Mouse (Mus musculus) gonadal fat pad, adult 2 months (tissue): Measurements from ENCODE around the gene Igfn1. TPM values are rescaled to one million over a fixed set of nuclear protein-coding genes. Genes with fewer than 3 reads are reported as not detected.

Source experiments
- DNase-seq: peaks from one replicate; pipeline ENCODE4 v3.0.0-alpha.2; 2012; ENCODE audit warnings: low read depth
- polyA plus RNA-seq: library from polyadenylated mRNA; depleted of rRNA; stranded (reverse); fragments of >200 nt; gene quantifications from 2 replicates; pipeline ENCODE4 v1.2.3, GENCODE M21; 2012

The Igfn1 gene
- polyA plus RNA-seq, 1 experiment, result 0.61 TPM

DNA sequence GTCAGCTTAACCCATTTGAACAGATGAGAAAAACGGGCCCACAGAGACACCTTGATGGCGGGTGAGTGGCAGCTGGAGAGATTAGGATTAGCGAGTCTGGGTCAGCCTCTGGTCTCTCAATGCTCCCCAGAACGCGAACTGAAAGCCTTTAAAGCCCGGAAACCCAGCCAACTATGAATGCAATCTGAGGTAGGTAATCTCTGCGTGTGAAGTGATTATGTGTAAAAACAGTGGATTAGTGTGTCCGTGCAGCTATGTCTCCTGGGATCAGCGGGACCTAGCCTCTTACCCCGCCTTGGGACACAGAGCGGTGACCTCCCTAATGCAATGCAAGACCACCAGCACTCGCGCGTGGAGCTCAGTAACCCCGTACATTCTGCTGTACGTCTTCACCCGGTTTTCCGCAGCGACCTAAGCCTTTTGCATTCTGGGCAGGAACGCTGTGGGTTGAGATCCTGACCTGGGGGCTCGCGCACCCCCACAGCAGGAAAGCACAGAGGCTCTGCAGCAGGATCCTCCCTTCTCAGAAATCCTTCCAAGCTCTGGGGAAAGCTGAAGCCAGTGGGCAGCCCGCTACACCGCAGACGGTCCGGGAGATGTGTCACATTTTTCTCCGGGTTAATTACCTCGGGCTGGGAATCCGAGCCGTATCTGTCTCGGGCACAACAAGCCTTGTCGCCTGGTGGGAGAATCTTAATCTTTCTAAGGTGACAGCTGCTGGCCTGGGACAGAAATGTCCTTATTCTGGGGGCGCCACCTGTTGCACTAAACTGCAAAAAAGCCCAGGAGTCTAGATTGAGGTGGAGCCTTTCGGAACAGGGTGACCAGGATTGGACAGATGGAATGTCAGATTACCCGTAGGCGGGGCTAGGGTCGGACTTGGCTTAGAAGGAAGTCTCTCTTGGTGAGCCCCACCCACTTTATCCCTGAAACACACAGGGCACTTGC lies 1.3 kb upstream of the Igfn1 start, which contains the start of gene Tmem9:
TSS of gene Tmem9 (plus strand) at position 940 of the 948 bp plus-strand sequence.
- no peak for DNase-seq

DNA sequence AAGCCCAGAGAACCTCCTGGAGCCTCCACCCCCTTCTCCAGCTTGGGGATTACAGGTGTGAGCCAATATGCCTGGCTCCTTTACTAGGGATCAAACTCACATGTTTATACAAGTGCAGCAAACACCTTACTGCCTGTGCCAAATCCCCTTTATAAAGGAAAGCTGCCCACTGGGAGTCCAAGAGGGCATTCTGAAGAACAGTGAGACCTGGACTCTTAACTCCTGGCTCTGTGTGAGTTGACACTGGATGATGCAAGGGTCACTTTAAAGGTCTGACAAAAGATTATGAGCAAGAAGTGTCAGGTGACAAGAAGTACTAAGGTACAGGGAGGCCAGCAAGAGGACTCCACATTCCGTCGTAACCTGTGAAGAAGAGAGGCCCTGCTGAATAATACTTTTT lies 4.7 kb downstream of the Igfn1 start:
- DNase-seq, result no peak

DNA sequence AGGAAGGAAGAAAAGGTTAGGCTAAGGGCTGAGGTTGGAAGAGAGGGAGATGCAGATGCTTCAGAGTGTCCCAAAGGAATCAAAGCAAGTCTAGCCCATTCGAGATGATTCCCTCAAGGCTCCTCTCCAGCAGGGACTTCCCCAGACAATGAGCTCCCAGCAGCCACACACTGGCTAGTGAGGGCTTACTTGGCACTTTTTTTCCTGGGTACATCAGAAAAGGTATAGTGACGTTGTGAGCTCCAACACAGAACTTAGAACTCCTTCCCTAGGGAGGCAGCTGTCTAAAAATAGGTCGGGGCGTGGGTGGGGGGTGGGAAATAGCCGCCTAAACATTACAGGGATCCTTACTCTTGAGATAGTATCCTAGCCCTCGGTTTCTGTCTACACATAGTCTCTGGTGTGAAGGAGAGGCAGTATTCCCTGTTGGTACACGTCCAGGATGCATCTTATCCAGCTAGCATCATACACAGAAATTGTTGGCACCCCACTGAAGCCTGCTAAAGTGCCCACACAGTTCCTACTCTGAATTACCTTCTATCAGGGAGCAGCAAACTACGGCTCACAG lies 6.3 kb downstream of the Igfn1 start:
- DNase-seq, result no peak

DNA sequence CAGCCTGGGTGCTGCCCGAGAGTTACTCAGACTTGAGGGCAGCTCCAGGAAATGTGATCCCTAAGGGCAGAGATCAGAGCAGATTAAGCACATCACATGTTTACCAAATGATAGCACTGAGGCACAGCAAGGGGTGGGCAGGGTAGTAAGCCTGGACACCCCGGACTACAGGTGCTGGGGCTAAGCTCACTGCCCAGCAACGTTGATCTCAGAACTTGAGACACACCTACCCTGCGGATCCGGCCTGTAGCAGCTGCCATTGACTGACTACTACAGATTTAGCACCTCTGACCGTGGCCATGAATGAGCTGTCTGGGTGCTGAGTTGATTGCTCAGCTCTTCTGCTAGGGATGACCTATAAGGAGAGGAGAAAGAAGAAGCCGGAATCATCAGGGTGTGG lies 8.6 kb downstream of the Igfn1 start:
- no peak for DNase-seq

DNA sequence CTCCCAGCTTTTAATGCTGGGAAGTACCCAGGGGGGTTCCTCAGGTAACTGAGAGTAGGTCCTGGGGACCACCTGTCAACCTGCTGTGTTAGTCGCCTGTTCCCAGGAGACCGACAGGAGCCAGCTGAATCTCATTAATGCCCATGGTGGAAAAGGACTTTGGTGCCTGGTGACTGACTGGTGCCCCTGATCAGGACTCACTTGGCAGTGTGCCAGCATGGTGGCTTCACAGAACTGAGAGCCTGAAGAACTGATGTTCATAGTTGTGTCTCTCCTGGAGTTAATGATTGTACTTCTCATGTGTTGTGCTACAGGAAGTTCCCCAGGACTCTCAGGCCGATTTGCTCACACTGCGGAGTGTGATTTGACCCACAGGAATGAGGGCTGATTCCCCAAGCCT lies 12.7 kb downstream of the Igfn1 start:
- no peak for DNase-seq

DNA sequence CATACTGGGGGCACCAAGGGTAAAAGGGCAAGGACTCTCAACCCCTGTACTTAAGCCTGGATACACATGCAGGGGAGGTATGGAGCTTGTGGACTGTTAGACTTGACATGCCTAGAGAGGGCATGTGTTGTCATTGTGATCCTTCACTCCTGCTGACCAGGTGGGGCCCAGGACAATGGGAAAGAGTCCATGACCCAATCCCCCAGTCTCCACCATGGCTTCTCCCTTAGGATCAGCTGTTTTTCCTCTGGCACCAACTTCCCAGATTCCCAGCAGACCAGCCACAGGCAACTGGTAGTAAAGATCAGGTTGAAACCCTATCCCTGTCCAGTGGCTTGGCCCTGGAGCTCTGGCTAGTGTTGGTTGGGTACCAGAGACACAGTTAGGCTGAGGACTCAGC lies 16.3 kb downstream of the Igfn1 start:
- no peak for DNase-seq

DNA sequence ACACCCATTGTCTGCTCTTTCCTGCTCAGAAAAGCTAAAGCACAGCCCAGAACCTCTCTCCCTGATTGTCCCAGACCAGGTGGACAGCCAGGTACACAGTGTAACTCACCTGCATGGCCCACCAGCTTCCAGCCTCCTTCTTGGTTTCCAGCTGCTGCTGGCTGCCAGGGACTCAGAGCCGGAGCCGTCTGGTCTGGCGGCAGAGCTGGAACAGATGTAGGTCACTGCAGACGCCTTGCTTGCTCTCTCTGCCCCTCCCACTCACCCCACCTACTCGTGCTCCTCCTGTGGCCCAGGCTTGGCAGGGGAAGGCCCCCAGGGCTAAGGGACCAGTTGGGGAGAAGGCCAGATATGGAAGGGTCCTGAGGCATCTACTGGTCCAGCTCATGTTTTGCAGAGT lies 22.0 kb downstream of the Igfn1 start:
- no peak for DNase-seq

DNA sequence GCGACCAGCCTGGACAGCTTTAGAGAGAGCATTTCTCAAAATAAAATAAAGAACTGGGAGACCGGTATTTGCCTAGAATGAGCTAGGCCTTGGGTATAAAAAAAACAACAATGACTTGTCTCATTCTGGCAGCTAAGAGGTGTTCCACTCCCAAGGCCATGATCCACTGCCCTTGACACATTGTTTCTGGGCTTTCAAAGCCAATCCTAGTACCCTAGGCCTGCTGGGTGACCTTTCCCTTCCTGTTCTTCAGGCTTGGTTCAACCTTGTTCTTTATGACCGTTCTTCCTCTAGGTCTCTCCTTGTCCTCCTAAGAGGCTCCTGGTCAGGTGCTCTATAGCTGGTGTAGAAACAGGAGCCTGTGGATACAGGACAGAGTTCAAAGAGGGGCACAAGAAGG lies 33.6 kb downstream of the Igfn1 start:
- no peak for DNase-seq

DNA sequence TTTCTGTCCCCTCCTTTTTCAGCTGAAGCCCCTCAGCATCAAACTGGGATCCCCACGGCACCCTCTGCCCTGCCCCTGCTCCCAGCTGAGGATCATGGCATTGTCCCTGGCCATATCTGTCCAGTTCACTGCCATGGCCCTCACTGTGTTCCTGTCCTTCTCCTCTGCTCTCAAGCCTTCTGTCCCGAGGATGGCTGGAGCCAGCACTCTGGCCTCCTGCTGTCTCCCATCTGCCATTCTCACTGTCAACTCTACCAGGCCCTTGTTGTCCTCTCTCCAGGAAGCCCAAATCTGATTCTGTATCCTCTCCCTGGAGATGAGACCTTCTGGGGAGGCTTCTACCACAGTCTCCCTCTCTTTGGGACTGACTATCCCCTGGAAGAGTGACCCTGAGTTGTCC lies 35.7 kb downstream of the Igfn1 start:
- DNase-seq, result no peak

DNA sequence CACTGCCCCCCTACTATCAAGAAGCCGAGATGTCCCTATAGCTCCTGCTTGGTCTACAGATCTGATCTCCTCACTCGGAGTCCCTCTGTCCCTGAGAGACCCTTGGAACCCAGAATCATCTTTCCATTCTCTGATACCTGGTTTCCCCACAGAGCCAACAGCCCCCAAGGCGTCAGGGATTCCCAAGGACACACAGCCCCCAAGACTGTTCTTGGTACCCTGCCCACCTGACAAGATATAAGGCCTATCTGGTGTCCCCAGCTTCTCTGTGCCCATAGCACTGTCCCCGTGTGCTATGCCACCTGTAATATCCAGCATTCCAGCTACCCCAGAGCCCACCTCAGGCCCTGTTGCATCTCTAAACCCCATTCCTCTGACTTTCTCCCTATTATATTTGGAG lies 38.4 kb downstream of the Igfn1 start:
- DNase-seq, result no peak

DNA sequence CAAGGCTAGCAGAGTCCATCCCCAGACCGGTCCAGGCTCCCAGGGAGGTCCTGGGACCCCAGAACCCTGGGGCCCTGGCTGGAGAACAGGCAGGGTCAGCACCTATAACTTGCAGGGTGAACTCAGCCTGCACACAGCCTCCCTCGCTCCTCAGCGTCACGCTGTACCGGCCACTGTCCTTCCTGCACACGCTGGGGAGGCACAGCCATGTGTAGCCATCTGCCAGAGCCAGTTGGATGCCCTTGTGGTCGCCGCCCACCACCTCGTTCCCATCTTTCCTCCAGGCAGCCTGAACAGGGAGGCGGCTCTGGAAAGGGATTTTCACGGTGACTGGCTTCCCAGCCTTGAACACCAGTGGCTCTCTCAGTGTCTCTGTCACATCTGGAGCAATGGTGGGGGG lies 41.6 kb downstream of the Igfn1 start:
- DNase-seq, result no peak

DNA sequence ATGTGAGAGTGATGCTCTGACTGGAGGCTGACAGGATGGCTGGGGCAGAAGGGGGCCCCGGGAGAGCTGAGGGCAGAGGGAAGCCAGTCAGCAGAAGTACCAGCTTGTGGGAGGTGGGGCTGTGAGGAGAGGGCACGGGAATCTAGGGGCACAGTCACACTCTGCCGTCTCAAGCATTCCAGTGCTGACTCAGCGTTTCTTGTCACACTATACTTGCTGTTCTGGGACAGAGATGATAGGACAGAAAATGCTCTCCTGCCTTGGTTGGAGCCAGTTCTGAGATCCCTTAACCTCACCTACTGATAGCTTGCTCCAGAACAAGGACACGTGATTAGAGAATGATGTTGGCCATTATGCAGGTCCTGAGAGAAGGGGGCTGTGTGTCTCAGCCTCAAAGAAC lies 43.0 kb downstream of the Igfn1 start:
- no peak for DNase-seq

DNA sequence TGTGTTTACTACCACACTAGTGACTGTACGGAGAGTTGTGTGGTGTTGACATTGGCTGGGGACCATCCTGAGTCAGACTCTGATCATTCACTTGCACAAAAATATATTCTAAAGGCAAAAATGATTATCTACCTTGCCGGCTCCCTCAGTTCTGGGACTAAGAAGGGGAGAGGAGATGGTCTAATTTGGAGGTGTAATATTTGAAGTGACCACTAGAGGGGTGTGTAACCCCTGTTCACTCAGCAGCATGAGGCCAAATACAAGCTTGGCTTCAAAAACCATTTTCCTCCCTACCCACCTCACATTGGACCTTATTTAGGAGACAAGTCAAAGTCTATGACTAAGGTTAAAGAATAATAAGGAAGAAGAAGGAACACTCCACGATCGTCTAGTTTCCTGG lies 47.7 kb downstream of the Igfn1 start:
- no peak for DNase-seq

DNA sequence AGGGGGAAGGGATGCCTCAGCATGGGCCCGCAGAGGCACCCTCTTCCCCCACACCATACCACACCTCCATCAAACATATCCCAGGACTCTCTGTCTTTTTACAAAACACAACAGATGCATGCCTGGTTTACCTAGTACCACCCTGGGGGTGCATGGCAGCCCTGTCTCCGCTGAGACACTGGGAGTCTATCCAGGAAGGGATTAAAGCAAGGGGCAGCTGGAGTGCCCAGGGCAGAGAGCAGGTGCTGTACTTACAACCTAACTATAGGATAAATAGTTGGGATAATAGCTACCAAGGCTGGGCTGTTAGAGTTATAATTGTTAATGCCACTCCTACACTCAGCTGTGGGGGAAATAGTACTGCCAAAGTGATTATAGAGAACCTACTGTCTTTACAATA lies 57.3 kb downstream of the Igfn1 start:
- no peak for DNase-seq

DNA sequence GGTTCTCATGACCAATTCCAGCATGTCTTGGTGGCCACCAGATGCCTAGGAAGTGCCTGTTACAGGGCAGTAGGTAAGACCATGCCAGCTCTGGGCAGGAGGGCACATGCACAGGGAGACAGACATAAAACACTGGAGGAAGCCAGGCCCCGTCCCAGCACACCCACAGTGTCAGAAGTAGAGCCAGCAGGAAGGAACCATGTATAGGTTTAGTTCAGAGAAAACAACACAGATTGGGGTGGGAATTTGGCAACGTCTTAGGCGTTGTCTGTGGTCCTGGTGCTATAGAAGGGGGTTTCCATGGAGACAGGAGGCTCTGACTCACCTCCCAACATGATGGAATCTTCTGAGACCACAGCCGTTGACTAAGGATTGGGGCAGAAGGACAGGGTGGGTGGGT lies 59.9 kb downstream of the Igfn1 start:
- DNase-seq, result no peak

DNA sequence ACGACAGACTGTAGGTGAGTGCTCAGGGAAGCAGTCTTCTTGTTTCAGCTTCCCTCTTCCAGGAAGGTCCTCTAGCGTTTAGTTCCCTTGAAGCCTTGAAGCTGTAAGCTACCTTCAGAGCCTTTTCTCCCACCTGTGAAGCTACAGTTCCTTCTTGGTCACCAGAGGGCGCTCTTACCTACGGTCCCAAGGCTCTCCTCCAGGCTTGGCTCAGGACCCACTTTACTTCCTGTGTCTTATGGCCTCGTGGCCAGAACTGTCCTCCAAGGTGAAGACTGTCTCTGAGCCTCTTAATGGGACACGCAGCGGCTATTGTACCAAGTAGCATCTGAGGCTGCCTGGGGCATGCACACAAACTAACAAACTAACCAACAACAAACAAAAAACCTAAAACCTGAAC lies 60.4 kb downstream of the Igfn1 start:
- no peak for DNase-seq

DNA sequence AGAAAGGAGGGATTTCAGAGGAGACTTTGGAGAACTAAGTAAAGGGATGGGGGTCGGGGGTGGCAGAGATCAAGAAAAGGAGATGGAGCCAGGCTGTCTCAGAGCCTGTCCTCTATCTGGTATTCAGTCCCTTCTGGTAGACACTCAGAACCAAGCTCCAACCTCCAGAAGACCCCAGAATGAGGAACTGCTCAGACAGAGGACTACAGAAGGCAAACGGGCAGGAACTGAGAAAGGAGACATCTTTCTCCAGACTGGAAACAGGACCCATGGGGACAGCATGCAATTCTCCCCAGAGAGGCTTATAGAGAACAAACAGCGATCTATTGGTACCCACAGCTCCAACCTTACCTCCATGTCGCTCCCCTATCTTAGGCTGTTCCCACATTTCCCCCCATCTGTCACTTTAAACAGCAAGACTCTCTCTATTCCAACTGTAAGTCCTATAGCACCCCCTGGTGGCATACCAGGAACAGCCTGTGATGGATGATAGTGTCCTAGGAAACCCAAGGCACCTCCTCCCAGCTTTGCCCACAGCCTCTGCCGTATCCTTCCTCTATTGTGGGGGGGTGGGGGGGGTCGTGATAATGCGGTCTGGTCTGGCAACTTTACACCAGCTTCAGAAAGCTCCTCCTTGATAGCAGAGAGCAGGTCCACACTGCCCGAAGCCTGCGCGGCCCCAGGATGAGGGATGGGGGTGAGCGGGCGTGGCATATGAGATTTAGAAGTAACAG lies 61.4 kb downstream of the Igfn1 start:
- no peak for DNase-seq

DNA sequence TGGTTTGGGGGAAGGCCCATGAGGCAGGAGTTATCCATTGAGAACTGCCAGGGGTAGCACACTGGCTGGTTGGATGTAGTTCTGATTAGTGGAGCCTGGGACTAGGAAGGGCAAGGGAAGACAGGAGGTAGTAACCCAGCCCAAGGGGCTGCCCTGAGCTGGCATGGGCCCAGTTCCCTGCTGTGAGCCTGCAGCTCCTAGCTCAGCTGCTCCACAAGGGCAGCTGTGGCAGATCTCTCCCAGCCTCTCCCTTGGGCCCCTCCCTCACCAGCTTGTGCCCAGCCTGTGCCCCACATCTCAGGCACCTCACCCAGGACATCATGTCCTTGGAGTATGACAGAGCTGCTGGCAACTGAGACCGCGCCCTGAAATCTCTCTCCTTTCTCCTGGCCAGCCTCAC lies 62.4 kb downstream of the Igfn1 start:
- no peak for DNase-seq

DNA sequence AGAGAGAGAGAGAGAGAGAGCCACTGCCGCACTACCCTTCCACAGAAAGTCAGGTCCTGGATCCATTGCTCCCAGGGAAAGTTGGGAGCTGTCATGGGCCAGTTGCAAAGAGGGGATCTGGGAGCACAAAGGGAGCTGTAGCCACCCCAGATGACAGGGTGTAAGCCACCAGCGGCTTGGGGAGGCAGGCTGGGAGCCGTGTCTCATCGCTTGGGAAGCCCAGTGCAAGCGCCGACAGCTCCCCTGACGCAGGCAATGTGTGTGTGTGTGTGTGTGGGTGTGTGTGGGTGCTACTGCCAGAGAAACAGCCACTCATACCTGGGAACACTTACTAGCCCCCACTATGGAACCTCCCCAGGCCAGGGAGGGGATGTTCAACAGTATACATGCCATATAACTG lies 64.0 kb downstream of the Igfn1 start:
- no peak for DNase-seq

DNA sequence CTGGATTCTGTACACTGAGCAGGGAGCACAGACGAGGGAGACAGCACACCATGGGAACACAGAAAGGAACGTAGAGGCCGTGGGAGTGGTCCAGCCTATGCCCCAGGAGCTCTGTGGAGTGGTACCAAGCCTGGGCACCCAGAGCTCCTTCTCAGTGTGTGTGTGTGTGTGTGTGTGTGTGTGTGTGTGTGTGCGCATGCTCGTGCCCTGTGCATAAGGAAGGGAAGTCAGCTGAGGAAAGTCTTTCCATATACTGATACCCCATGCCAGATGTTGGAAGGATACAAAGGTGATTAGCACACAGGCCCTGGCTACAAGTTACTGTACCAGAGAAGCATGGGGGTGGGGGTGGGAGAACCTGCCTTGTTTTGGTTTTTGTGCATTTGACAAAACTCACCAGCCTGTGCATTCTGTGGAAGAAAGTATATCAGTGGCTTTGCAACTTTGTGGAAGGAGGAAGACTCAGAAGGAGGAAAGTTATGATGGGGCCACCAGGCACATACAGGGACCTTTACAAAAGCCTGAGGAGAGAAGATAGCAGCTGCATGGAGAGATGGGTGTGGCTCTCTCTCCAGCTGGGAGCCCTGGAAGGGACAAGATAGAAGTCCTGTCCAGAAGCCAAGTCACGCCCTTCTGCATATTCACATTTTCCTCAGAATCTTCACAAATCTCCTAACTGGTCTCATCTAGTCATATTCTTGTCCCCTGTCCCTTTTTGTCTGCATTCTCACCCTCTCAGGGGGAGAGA lies 64.7 kb downstream of the Igfn1 start:
- no peak for DNase-seq

DNA sequence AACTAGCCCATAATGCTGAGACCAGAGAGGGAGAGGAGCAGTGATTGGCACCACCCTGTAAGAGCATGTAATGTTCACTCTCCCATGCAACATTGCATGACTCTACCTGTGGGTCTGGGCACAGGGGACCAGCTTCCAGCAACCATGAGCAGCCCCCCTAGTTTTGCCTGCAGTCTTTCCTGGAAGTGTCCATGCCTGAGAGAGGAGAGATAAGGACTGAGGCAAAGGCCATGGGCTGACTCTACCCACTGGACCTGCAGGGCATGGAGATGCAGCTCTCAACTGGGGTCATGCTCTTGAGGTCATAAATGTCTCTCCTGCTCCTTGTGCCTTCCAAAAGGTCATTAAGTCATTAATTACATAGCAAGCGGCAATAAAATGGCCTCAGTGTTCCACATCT lies 70.1 kb downstream of the Igfn1 start:
- no peak for DNase-seq

DNA sequence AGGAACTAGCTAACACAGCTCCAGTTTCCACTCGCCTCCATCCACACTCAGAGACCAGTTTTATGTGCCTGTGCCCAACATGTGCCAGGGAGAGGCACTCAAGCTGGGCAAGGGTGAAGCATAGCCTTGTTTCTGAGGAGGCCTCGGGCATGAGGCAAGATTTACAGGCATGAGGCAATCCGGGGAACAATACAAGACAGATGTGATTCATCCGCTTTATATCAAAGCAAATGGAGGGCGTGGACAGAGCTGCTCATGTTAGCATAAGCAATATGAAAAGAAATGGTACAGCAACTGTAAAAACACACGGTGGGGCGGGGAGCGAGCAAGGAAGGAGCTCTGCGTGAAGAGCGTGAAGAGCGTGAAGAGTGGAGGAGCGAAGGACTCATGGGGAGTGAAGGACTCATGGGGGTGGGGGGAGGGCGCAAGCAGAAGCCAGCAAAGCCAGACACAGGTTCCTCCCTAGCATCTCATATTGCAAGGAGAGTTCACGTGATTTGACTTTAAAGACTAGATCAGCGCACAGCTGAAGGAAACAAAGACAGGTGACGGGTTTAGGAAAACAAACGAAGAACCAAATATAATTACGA lies 72.3 kb downstream of the Igfn1 start:
- no peak for DNase-seq
